Mouse (Mus musculus) ES-Bruce4 (cell line): ENCODE results near the gene Gm15319. TPM values are rescaled to one million over a fixed set of nuclear protein-coding genes. Genes with fewer than 3 reads are reported as not detected.
"Not testable (repeated sequence)": the region's sequence is repeated elsewhere in the genome, so short reads cannot be mapped to it uniquely, and the experiment has no call there.

ENCODE experiments used
- H3K27ac ChIP-seq: 2 replicates; pipeline ENCODE4 v1.5.1; 2012; ENCODE audit warnings: low read length, inconsistent platforms; ENCODE audit not compliant: insufficient read depth
- H3K27me3 ChIP-seq: 2 replicates; pipeline ENCODE4 v1.6.1; 2012; ENCODE audit warnings: mild to moderate bottlenecking, low read length, inconsistent platforms; ENCODE audit not compliant: control insufficient read depth, poor library complexity, insufficient read depth, severe bottlenecking
- H3K36me3 ChIP-seq: 2 replicates; pipeline ENCODE4 v1.6.1; 2012; ENCODE audit warnings: inconsistent platforms, mild to moderate bottlenecking, low read length, moderate library complexity; ENCODE audit not compliant: control insufficient read depth, poor library complexity, insufficient read depth, severe bottlenecking
- H3K4me1 ChIP-seq: one replicate; pipeline ENCODE4 v1.8.1; 2011; ENCODE audit warnings: low read length; ENCODE audit not compliant: control insufficient read depth, insufficient read depth
- H3K4me3 ChIP-seq: 2 replicates; pipeline ENCODE4 v1.5.1; 2011; ENCODE audit warnings: low read depth, mild to moderate bottlenecking, low read length
- H3K9ac ChIP-seq: 2 replicates; pipeline ENCODE4 v1.6.1; 2012; ENCODE audit warnings: low read depth, mild to moderate bottlenecking, inconsistent platforms; ENCODE audit not compliant: poor library complexity, severe bottlenecking
- H3K9me3 ChIP-seq: replicated peaks from 2 replicates; pipeline ENCODE4 v1.6.1; 2012; ENCODE audit warnings: mild to moderate bottlenecking, low read length, inconsistent platforms; ENCODE audit not compliant: control insufficient read depth, poor library complexity, insufficient read depth, severe bottlenecking
- CTCF ChIP-seq: IDR thresholded peaks from one replicate; pipeline ENCODE4 v1.8.1; 2011; ENCODE audit warnings: low read depth, low read length
- EP300 ChIP-seq: IDR thresholded peaks from 2 replicates; pipeline ENCODE4 v1.6.1; 2011; ENCODE audit warnings: low read depth, low read length; ENCODE audit not compliant: insufficient read depth
- POLR2A ChIP-seq: IDR thresholded peaks from one replicate; pipeline ENCODE4 v1.8.1; 2011; ENCODE audit warnings: low read length; ENCODE audit not compliant: insufficient read depth
- polyA plus RNA-seq: library from polyadenylated mRNA; stranded (reverse); fragments of >200 nt; gene quantifications from 2 replicates; pipeline ENCODE4 v1.2.4, GENCODE M21; 2011; ENCODE audit warnings: low read depth; ENCODE audit not compliant: missing spikeins, insufficient read depth, insufficient read length

The Gm15319 gene
- polyA plus RNA-seq, 1 experiment: not detected

DNA sequence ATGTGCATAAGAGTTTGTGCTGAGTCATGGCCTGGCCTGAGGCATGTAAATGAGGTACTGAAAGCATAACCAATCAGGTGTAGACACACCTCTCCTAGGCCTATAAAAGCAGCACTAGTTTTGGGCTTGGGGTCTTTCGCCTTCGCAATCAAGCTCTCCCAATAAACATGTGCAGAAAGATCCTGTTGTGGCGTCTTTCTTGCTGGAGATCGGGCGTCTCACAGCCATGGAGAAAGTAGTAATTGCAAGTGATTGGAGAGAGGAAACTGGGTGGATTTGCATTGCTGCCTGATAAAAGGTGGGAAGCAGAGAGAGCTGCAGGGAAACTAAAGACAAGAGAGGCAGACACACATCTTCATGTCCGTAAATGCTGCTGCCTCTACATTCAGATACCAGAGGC, 60.3 kb downstream of the Gm15319 start:
- not testable (repeated sequence) for H3K4me3 ChIP-seq, H3K27ac ChIP-seq, H3K9ac ChIP-seq, H3K4me1 ChIP-seq, H3K9me3 ChIP-seq, H3K27me3 ChIP-seq, H3K36me3 ChIP-seq

GRCm38 (mm10) chr8:20300042-20300441, 63.0 kb downstream of the Gm15319 start:
- not testable (repeated sequence) for H3K9ac ChIP-seq, H3K27ac ChIP-seq

DNA sequence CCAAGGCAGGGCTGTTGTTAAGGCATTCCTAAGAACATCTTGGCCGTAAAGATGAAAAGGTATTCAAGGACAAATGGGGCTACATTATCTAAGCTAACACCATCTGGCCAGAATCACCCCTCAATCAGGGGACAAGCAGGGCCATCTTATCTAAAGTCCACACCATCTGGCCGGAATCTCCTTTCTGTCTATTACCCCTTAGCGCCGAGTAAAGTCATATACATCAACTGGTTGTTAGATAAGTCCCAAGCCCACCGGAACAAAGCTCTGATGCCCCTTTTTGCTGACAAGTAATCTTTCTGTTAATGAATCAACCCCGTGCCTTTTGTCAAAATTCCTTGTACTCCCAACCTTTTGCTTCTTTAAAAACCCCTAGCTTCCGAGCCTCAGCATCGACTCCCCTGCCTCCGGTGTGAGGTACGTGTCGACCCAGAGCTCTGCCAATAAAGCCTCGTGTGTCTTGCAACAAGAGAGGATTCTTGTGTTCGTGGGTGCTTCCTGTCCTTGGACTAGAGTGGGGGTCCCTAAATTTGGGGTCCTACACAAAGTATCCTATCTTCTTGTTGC, 65.0 kb downstream of the Gm15319 start:
- H3K36me3 ChIP-seq, H3K4me3 ChIP-seq, H3K27me3 ChIP-seq, H3K27ac ChIP-seq, H3K9ac ChIP-seq, H3K9me3 ChIP-seq, H3K4me1 ChIP-seq: not testable (repeated sequence)

More at GRCm38 (mm10) chr8:20300042-20300441, 63.0 kb downstream of the Gm15319 start:
- H3K27me3 ChIP-seq, H3K9me3 ChIP-seq, H3K4me3 ChIP-seq, H3K4me1 ChIP-seq, H3K36me3 ChIP-seq: not testable (repeated sequence)

- not testable (repeated sequence) for H3K9me3 ChIP-seq, H3K27ac ChIP-seq
- TF ChIP-seq CTCF (peak; percentile 55), POLR2A (peak; percentile 23), EP300 (0 out of 2 replicates have a peak, but pooled peaks have one; percentile 6)
Measured at GRCm38 (mm10) chr8:20296803-20297702, 66.0 kb downstream of the Gm15319 start.

DNA sequence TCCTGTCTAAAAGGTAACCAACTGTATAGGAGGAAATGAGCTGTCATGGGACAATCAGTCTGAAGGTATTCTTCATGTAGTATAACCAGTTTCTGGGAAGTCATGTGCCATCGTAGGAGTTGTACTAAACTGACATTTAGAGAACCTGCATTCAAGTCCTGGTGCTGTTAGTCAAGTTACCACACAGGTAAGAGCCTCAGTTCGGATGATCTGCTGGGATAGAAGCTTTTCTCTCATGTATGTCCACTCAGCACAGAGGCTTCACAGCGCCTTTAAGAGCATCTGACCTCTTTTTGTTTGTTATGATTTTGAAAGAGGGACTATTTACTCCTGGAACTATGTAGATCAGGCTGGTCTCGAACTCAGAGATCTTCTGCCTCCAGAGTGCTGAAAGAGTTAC, 67.1 kb downstream of the Gm15319 start:
- H3K4me3 ChIP-seq, H3K36me3 ChIP-seq, H3K27ac ChIP-seq, H3K9me3 ChIP-seq, H3K9ac ChIP-seq, H3K4me1 ChIP-seq, H3K27me3 ChIP-seq: not testable (repeated sequence)

More at GRCm38 (mm10) chr8:20296803-20297702, 66.0 kb downstream of the Gm15319 start:
- not testable (repeated sequence) for H3K27me3 ChIP-seq, H3K4me1 ChIP-seq, H3K36me3 ChIP-seq
- peak overlapping the region; percentile 73 for H3K4me3 ChIP-seq
- H3K9ac ChIP-seq: peak overlapping the region; percentile 81

DNA sequence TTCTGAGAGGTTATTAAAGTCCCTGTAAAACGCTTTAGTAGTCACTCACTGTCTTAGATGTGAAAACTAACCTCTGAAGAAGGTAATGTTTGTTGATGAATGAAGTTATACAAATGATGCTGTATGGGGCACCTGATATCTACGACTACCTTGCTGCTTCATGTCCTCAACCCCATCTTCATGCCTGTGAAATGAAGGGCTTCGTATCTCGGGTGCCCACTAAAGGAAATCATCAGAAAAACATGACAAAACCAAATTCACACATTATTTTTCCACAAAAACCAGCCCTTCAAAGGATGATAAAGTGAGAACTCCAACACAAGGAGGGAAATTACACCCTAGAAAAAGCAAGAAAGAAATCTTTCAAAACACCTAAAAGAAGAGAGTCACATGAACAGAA, 68.2 kb downstream of the Gm15319 start:
- not testable (repeated sequence) for H3K36me3 ChIP-seq, H3K9me3 ChIP-seq, H3K27ac ChIP-seq, H3K9ac ChIP-seq, H3K4me1 ChIP-seq, H3K27me3 ChIP-seq, H3K4me3 ChIP-seq

GRCm38 (mm10) chr8:20293966-20294365, 69.0 kb downstream of the Gm15319 start:
- H3K4me3 ChIP-seq, H3K27me3 ChIP-seq, H3K9me3 ChIP-seq, H3K4me1 ChIP-seq, H3K27ac ChIP-seq, H3K9ac ChIP-seq, H3K36me3 ChIP-seq: not testable (repeated sequence)

DNA sequence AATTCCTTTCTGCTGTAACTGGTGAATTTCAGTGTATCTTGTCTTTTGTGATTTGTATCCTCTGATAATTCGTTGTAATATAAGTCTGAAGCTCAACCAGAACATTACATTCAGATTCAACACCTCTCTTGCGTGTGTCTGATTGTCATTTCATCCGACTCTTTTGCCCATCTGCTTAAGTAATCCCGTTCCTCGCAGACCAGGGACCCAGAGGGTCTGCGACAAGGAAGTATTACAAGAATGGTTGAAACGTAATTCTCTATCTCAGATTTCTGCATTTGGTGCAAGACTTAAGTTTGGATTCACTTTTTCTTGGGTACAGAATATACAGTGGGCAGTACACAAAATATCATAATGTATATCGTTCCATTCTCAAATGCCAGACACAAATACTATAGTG, 73.0 kb downstream of the Gm15319 start:
- not testable (repeated sequence) for H3K27me3 ChIP-seq, H3K4me3 ChIP-seq, H3K27ac ChIP-seq, H3K9me3 ChIP-seq, H3K9ac ChIP-seq, H3K36me3 ChIP-seq, H3K4me1 ChIP-seq

GRCm38 (mm10) chr8:20288878-20289277, 74.1 kb downstream of the Gm15319 start:
- not testable (repeated sequence) for H3K9ac ChIP-seq, H3K4me1 ChIP-seq, H3K27me3 ChIP-seq, H3K9me3 ChIP-seq, H3K27ac ChIP-seq, H3K4me3 ChIP-seq, H3K36me3 ChIP-seq
